Mouse (Mus musculus) brown adipose tissue, adult 24 weeks (tissue): ENCODE results near the gene Zfp668. TPM values are rescaled to one million over a fixed set of nuclear protein-coding genes. Genes with fewer than 3 reads are reported as not detected.
"Not testable (repeated sequence)": the region's sequence is repeated elsewhere in the genome, so short reads cannot be mapped to it uniquely, and the experiment has no call there.

ENCODE experiments used
- H3K27ac ChIP-seq: fragments of 200-500 bp; replicated peaks from 2 replicates; pipeline ENCODE4 v1.5.1; 2012; ENCODE audit warnings: low read depth, mild to moderate bottlenecking, low read length
- H3K4me1 ChIP-seq: fragments of 200-500 bp; 2 replicates; pipeline ENCODE4 v1.6.1; 2012; ENCODE audit warnings: low read length, mixed read lengths; ENCODE audit not compliant: control insufficient read depth, insufficient read depth, insufficient read length
- H3K4me3 ChIP-seq: fragments of 200-500 bp; 2 replicates; pipeline ENCODE4 v1.5.1; 2012; ENCODE audit warnings: low read depth, mild to moderate bottlenecking, low read length, moderate library complexity; ENCODE audit not compliant: insufficient read depth
- polyA plus RNA-seq: library from polyadenylated mRNA; stranded (reverse); fragments of >200 nt; gene quantifications from 2 replicates; pipeline ENCODE4 v1.2.4, GENCODE M21; 2012; ENCODE audit not compliant: missing spikeins, insufficient read depth, insufficient read length

The Zfp668 gene
- polyA plus RNA-seq, 1 experiment = 1.4 TPM

- not testable (repeated sequence) for H3K4me1 ChIP-seq, H3K27ac ChIP-seq, H3K4me3 ChIP-seq
These were observed 36.6 kb downstream of the Zfp668 start for GRCm38 (mm10) chr7:127840031-127840430.

GRCm38 (mm10) chr7:127837878-127838277 lies 38.8 kb downstream of the Zfp668 start:
- not testable (repeated sequence) for H3K27ac ChIP-seq, H3K4me3 ChIP-seq, H3K4me1 ChIP-seq

GRCm38 (mm10) chr7:127837473-127837872 lies 39.2 kb downstream of the Zfp668 start:
- Histone ChIP-seq H3K4me3 (no peak overlapping the region), H3K27ac (no peak overlapping the region), H3K4me1 (no peaks in the 10 kb centered on the region)

GRCm38 (mm10) chr7:127835550-127835949 lies 41.1 kb downstream of the Zfp668 start:
- Histone ChIP-seq H3K27ac (no peak overlapping the region), H3K4me1 (no peaks in the 10 kb centered on the region), H3K4me3 (no peak overlapping the region)

GRCm38 (mm10) chr7:127824176-127824871 lies 52.3 kb downstream of the Zfp668 start, which contains the start of the genes Stx4a and Stx1b:
Gene Stx4a (plus strand): TSS chr7:127824294.
Gene Stx1b (minus strand): TSS chr7:127824549.
- Histone ChIP-seq H3K4me1 (peaks cover 4% of the 10 kb centered on the region; the same call in 1 of the 2 replicates), H3K4me3 (peak within 1 kb of the TSS; percentile 41; the same call in 1 of the 2 replicates), H3K27ac (no peak within 1 kb of the TSS)

GRCm38 (mm10) chr7:127823236-127824171 lies 53.1 kb downstream of the Zfp668 start:
- H3K4me3 ChIP-seq = 0 out of 2 replicates have a peak overlapping the region, but pooled peaks have one; percentile 41
- peaks cover 8% of the 10 kb centered on the region; the same call in 1 of the 2 replicates for H3K4me1 ChIP-seq

GRCm38 (mm10) chr7:127822494-127822893 lies 54.1 kb downstream of the Zfp668 start:
- H3K4me3 ChIP-seq = no peak overlapping the region
- H3K27ac ChIP-seq = no peak overlapping the region
- peaks cover 8% of the 10 kb centered on the region; the same call in 1 of the 2 replicates for H3K4me1 ChIP-seq

More at GRCm38 (mm10) chr7:127823236-127824171, 53.1 kb downstream of the Zfp668 start:
- H3K27ac ChIP-seq = no peak overlapping the region

GRCm38 (mm10) chr7:127820836-127821509 lies 55.7 kb downstream of the Zfp668 start:
- Histone ChIP-seq H3K4me1 (peaks cover 10% of the 10 kb centered on the region; the same call in 1 of the 2 replicates), H3K27ac (no peak overlapping the region)

GRCm38 (mm10) chr7:127817776-127818175 lies 58.9 kb downstream of the Zfp668 start:
- no peak overlapping the region for H3K27ac ChIP-seq
- peaks cover 29% of the 10 kb centered on the region for H3K4me1 ChIP-seq
- H3K4me3 ChIP-seq = no peak overlapping the region

More at GRCm38 (mm10) chr7:127820836-127821509, 55.7 kb downstream of the Zfp668 start:
- no peak overlapping the region for H3K4me3 ChIP-seq

- Histone ChIP-seq H3K27ac (peak overlapping the region; percentile 62), H3K4me1 (peaks cover 29% of the 10 kb centered on the region), H3K4me3 (no peak overlapping the region)
These were observed 59.6 kb downstream of the Zfp668 start for GRCm38 (mm10) chr7:127817053-127817452.

- no peak overlapping the region for H3K4me3 ChIP-seq
- peak overlapping the region; percentile 93 for H3K27ac ChIP-seq
- H3K4me1 ChIP-seq = peaks cover 29% of the 10 kb centered on the region
These were observed 60.4 kb downstream of the Zfp668 start for GRCm38 (mm10) chr7:127815954-127816821.

- peaks cover 29% of the 10 kb centered on the region for H3K4me1 ChIP-seq
- no peak overlapping the region for H3K4me3 ChIP-seq
- H3K27ac ChIP-seq = peak overlapping the region; percentile 93
These were observed 61.4 kb downstream of the Zfp668 start for GRCm38 (mm10) chr7:127815116-127815665.

- Histone ChIP-seq H3K4me3 (peak overlapping the region; percentile 26), H3K4me1 (peaks cover 25% of the 10 kb centered on the region), H3K27ac (peak overlapping the region; percentile 93)
These were observed 62.2 kb downstream of the Zfp668 start for GRCm38 (mm10) chr7:127814241-127814921.
